Mouse (Mus musculus) hindbrain, embryonic 11.5 days (tissue): Measurements from ENCODE around the gene Ifnl3. TPM values are rescaled to one million over a fixed set of nuclear protein-coding genes. Genes with fewer than 3 reads are reported as not detected.

Experiments
- ATAC-seq: fragments of 200-750 bp; cut with Nextera tagmentation; 2 replicates; pipeline ENCODE4 v1.8.0; 2017; ENCODE audit warnings: mild to moderate bottlenecking, moderate TSS enrichment, moderate library complexity; ENCODE audit not compliant: low FRiP score
- DNase-seq: peaks from one replicate; pipeline ENCODE4 v3.0.0-alpha.2; 2015; ENCODE audit warnings: low spot score
- H3K27ac ChIP-seq: fragments of 300-500 bp; sonication (generic); 2 replicates; pipeline ENCODE4 v1.5.1; 2014; ENCODE audit warnings: mild to moderate bottlenecking, low read depth, low read length
- H3K27me3 ChIP-seq: fragments of 300-500 bp; sonication (generic); 2 replicates; pipeline ENCODE4 v1.6.1; 2014; ENCODE audit warnings: mild to moderate bottlenecking, low read length, moderate library complexity, mixed read lengths; ENCODE audit not compliant: control insufficient read depth, insufficient read depth
- H3K36me3 ChIP-seq: fragments of 300-500 bp; sonication (generic); 2 replicates; pipeline ENCODE4 v1.6.1; 2014; ENCODE audit warnings: mild to moderate bottlenecking, low read length, moderate library complexity, mixed read lengths; ENCODE audit not compliant: control insufficient read depth, insufficient read depth
- H3K4me1 ChIP-seq: fragments of 300-500 bp; sonication (generic); replicated peaks from 2 replicates; pipeline ENCODE4 v1.6.1; 2014; ENCODE audit warnings: low read length, mixed read lengths; ENCODE audit not compliant: control insufficient read depth, insufficient read depth
- H3K4me2 ChIP-seq: fragments of 300-500 bp; sonication (generic); replicated peaks from 2 replicates; pipeline ENCODE4 v1.6.1; 2014; ENCODE audit warnings: mild to moderate bottlenecking, low read depth, low read length
- H3K4me3 ChIP-seq: fragments of 300-500 bp; sonication (generic); 2 replicates; pipeline ENCODE4 v1.5.1; 2014; ENCODE audit warnings: low read depth, low read length
- H3K9ac ChIP-seq: fragments of 300-500 bp; sonication (generic); 2 replicates; pipeline ENCODE4 v1.6.1; 2014; ENCODE audit warnings: low read depth, low read length
- H3K9me3 ChIP-seq: fragments of 300-500 bp; sonication (generic); 2 replicates; pipeline ENCODE4 v1.6.1; 2016; ENCODE audit warnings: low read length; ENCODE audit not compliant: control insufficient read depth
- WGBS: fragments of 180-500 bp; shearing (Covaris S2); extraction: QIAGEN DNeasy Blood & Tissue Kit; methylation state at CpG from one replicate; pipeline ENCODE4 v1.1.7; 2014; 5-methylcytosine and 5-hydroxymethylcytosine counted together
- polyA plus RNA-seq: library from polyadenylated mRNA; unstranded; fragments of >200 nt; fragmentation: Nextera tagmentation; extraction: Ambion mirVana; gene quantifications from 2 replicates; pipeline ENCODE4 v1.2.1, GENCODE M21; 2014

Ifnl3 gene
- polyA plus RNA-seq, 1 experiment from 2014 or later: not detected

DNA sequence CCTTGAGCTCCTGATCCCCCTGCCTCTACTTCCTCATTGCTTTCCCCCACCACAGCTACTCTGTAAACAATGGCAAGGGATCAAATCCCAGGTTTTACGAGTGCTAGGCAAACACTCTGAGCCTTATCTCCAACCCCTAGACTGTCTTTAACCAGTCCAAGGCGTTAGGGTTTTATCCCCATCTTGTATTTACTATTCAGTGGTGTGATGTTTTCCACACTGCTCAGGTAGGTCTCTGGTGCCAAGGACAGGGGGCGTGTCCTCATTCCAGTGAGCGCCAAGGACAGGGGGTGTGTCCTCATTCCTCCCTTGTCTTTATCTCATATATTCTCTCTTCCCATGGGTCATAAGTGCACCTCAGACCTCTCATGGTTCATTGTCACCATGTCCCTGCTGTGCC lies 17.9 kb downstream of the Ifnl3 start, which contains the start of gene Sycn:
Gene Sycn (plus strand): TSS at position 360 of the 400 bp plus-strand sequence.
- Histone ChIP-seq H3K27me3 (peaks cover 4% of the 10 kb centered on the region), H3K4me1 (no peaks in the 10 kb centered on the region), H3K27ac (no peak within 1 kb of the TSS), H3K9me3 (no peaks in the 10 kb centered on the region), H3K4me2 (no peak within 1 kb of the TSS), H3K36me3 (no peaks in the 10 kb centered on the region), H3K9ac (no peak within 1 kb of the TSS), H3K4me3 (no peak within 1 kb of the TSS)
- 87% methylated on average over 4 of the region's 4 CpGs for WGBS
- no peak for ATAC-seq
- DNase-seq: no peak

DNA sequence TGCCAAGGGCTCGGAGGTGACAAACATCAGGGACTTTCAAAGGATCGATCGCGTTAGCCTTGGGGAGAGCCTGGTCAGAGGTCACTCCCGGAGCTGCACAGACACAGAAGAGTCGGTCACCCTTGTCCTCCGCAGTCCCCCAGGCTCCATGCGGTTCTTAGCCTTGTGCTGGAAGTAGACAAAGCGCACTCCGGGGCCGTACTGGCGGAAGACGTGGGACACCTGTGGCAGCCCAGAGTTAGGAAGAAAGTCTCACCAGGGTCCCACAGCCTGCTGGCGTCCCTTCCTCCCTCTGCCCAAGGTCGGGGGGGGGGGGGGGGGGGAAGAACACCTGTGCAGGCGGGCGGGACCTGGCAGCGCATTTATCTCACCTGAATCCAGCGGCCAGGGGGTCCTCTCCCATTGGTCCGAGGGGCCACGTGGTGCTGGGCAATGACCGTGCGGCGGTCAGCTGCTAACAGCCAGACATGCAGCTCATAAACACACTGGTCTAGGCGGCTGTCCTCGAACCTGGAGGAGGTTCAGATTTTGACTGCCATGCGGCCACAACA lies 21.5 kb downstream of the Ifnl3 start:
- Histone ChIP-seq H3K27ac (no peak overlapping the region), H3K9me3 (no peaks in the 10 kb centered on the region), H3K9ac (no peak overlapping the region), H3K4me1 (no peaks in the 10 kb centered on the region), H3K4me3 (peak overlapping the region; percentile 18), H3K36me3 (no peaks in the 10 kb centered on the region), H3K4me2 (peak overlapping the region; percentile 44), H3K27me3 (peaks cover 17% of the 10 kb centered on the region)
- 3% methylated on average over 22 of the region's 27 CpGs for WGBS
- ATAC-seq (peak; percentile 43; the same call in 1 of the 2 replicates), DNase-seq (peak; percentile 35)

DNA sequence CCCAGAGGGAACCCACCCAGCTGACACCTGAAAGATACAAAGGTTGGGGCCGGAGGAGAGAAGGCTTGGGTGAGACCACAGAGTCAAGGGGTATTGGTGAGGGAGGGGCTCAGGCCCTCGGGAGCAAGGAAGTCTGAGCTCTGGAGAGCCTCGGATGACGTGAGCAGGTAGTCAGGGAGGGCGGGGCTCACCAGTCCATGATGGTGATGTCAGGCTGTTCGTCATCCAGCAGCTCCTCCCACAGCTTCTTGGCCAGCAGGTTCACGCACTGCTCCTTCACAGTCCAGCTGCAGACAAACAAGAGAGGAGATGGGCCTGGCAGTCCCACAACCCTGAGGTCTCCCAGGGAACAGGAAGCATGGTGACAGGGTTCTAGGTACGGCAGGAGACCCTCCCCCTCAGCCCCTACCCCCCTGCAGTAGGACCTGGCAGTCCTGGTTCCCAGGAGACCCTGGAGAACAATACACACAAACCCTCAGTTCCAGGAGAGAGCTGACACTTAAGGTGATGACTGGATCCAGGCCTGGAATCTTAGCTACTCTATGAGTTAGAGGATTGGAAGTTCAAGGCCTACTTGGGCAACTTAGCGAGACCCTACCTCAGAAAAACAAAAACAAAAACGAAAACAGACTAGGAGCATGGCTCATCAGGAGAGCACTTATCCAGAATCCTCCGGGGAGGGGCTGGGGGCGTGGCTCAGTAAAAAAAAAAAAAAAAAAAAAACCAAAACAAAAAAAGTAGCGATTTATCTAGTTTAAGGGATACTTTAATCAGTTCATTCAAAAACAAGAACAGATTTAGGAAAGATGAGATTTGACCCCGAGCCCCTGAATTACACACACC lies 22.6 kb downstream of the Ifnl3 start:
- no peaks in the 10 kb centered on the region for H3K4me1 ChIP-seq

DNA sequence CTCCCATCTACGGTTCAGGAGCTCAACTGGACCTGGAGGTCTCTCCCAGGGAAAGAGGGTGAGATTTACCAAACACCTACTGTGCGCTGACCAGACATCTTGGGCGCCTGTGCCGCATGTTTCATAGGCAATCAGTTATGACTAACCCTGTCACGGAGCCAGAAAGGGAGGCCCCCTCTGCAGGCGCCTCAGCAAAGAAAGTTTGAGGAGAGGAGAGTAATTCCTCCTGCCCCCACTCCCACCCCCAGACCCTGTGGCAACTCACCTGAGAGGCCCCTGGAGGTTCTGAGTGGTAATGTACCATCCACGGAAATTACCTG lies 23.2 kb downstream of the Ifnl3 start:
- ATAC-seq: no peak
- Histone ChIP-seq H3K9ac (no peak overlapping the region), H3K9me3 (no peaks in the 10 kb centered on the region), H3K27me3 (peaks cover 17% of the 10 kb centered on the region), H3K36me3 (no peaks in the 10 kb centered on the region), H3K4me3 (no peak overlapping the region), H3K4me1 (no peaks in the 10 kb centered on the region), H3K27ac (no peak overlapping the region), H3K4me2 (no peak overlapping the region)
- WGBS: 41% methylated on average over 7 of the region's 7 CpGs
- no peak for DNase-seq

More for the DNA sequence above, 22.6 kb downstream of the Ifnl3 start:
- H3K27me3 ChIP-seq: peaks cover 17% of the 10 kb centered on the region
- H3K4me3 ChIP-seq: no peak overlapping the region
- no peak overlapping the region for H3K4me2 ChIP-seq
- peak; percentile 31; the same call in 1 of the 2 replicates for ATAC-seq
- no peak overlapping the region for H3K9ac ChIP-seq
- no peaks in the 10 kb centered on the region for H3K36me3 ChIP-seq
- peak; percentile 52 for DNase-seq
- WGBS: 23% methylated on average over 14 of the region's 14 CpGs
- no peak overlapping the region for H3K27ac ChIP-seq
- no peaks in the 10 kb centered on the region for H3K9me3 ChIP-seq

DNA sequence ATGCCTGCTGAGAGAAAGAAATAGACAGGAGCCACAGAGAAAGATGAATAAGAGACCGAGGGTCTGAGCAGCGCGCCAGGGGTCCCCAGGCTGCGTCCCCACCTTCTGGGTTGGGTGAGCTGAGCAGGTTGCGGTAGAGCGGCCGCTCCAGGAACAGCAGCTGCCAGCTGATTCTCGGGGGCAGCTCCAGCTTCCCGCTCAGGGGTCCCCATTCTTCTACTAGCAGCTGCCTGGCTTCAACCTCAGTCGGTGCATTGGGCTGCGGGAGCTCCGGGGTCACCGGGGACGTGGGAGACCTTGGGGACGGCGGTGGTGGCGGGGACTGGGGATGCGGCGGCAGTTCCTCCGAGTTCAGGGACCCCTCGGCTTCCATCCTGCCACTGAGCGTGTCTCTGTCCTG lies 24.0 kb downstream of the Ifnl3 start:
- WGBS: 1% methylated on average over 20 of the region's 22 CpGs
- ATAC-seq: no peak
- H3K9me3 ChIP-seq: no peaks in the 10 kb centered on the region

DNA sequence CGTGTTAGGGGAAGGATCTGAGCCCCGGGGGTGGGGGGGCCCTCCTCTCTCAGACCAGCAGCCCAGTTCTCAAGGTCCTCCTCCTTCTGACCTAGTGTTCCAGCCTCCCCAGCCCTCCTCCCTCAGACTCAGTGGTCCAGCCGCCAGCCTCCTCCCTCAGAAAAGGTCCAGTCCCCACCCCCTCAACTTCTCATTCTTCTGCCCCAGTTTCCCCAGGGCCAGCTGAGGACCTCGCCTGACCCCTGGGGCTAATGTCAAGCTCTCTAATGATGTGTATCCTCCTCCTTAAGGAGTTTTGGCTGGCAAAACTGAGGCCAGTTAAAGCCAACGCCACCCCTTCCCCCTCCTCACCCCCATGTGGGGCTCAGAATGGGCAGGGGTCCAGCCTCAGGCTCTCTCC lies 24.5 kb downstream of the Ifnl3 start, which contains the start of gene Nccrp1:
Gene Nccrp1 (minus strand): TSS at position 101 of the 400 bp plus-strand sequence.
- DNase-seq: no peak
- 1% methylated on average over 5 of the region's 5 CpGs for WGBS
- Histone ChIP-seq H3K4me2 (peak within 1 kb of the TSS; percentile 31), H3K4me1 (no peaks in the 10 kb centered on the region), H3K36me3 (no peaks in the 10 kb centered on the region), H3K9ac (no peak within 1 kb of the TSS), H3K27ac (no peak within 1 kb of the TSS), H3K27me3 (peaks cover 17% of the 10 kb centered on the region), H3K4me3 (peak within 1 kb of the TSS; percentile 10; the same call in 1 of the 2 replicates), H3K9me3 (no peaks in the 10 kb centered on the region)
- ATAC-seq: no peak

More for the DNA sequence above, 24.0 kb downstream of the Ifnl3 start:
- peak overlapping the region; percentile 10; the same call in 1 of the 2 replicates for H3K4me3 ChIP-seq
- H3K36me3 ChIP-seq: no peaks in the 10 kb centered on the region
- H3K4me2 ChIP-seq: peak overlapping the region; percentile 31
- no peak overlapping the region for H3K27ac ChIP-seq
- H3K4me1 ChIP-seq: no peaks in the 10 kb centered on the region
- DNase-seq: no peak
- H3K27me3 ChIP-seq: peaks cover 17% of the 10 kb centered on the region
- no peak overlapping the region for H3K9ac ChIP-seq

DNA sequence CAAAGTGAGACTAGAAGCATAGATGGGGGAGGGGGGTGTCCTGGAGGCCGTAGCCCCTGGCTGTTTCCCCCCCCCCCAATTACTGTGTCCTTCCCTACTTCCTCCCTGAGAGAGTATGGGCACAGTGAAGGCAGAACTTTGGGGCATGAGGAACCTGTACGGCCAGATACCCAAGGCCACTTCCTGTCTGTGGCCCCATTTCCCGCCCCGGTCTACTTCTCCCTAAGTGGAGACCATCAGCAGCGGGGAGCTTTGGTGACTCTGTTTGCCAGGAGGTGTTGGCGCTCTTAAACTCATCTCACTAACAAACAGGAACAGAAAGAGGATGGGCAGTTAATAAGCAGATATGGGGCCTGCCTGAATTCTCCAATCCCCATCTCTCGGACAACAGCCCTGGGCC lies 25.0 kb downstream of the Ifnl3 start:
- peaks cover 17% of the 10 kb centered on the region for H3K27me3 ChIP-seq
- H3K4me2 ChIP-seq: no peak overlapping the region
- H3K27ac ChIP-seq: no peak overlapping the region
- H3K9ac ChIP-seq: no peak overlapping the region
- H3K9me3 ChIP-seq: no peaks in the 10 kb centered on the region
- H3K4me3 ChIP-seq: no peak overlapping the region
- no peak for DNase-seq
- H3K36me3 ChIP-seq: no peaks in the 10 kb centered on the region
- 71% methylated on average over 7 of the region's 7 CpGs for WGBS
- H3K4me1 ChIP-seq: no peaks in the 10 kb centered on the region
- ATAC-seq: no peak

DNA sequence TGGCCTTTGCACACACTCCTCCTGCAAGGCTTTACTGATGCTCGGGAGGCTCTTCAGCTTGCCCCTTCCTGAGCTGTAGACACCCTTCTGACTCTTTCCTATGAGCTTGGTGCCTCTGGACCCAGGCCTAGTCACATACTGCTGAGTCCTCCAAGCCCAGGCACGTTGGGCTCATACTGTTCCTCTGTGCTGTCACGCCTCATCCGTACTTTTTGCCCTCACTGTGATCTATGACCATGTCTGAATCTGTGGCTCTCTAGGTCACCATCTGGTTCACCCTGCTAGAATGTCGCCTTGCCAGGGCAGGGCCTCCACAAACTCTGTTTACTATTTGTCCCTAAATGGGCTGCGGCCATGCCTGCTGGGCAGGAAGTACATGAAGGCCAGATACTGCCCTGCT lies 30.4 kb downstream of the Ifnl3 start:
- WGBS: 91% methylated on average over 6 of the region's 6 CpGs
- Histone ChIP-seq H3K4me2 (no peak overlapping the region), H3K9ac (no peak overlapping the region), H3K4me3 (no peak overlapping the region), H3K27me3 (no peaks in the 10 kb centered on the region), H3K4me1 (no peaks in the 10 kb centered on the region), H3K27ac (no peak overlapping the region), H3K36me3 (no peaks in the 10 kb centered on the region), H3K9me3 (no peaks in the 10 kb centered on the region)
- DNase-seq: no peak
- ATAC-seq: no peak
